Mouse (Mus musculus): ENCODE measurements at regions not wholly inside any gene's neighbourhood (a gene's known extent, or its start where the extent isn't known, plus 50 kb on each side); places are given as distances from the start of the nearest gene placed in this dataset.

GRCm38 (mm10) chr16:50733359-50733758 is 142.4 kb upstream of the Ccdc54 start:
- Histone ChIP-seq H3K27ac (ENCODE audit: low read depth, low read length) (no peak overlapping the region), H3K27me3 (ENCODE audit: control insufficient read depth, insufficient read depth, low read length) (0 out of 2 replicates have a peak, but pooled peaks cover 4% of the 10 kb centered on the region), H3K9ac (ENCODE audit: low read length) (no peak overlapping the region), H3K9me3 (ENCODE audit: control insufficient read depth, low read length) (no peaks in the 10 kb centered on the region), H3K4me1 (ENCODE audit: control insufficient read depth, insufficient read depth, low read length) (no peaks in the 10 kb centered on the region), H3K4me3 (ENCODE audit: low read depth, low read length) (no peak overlapping the region), H3K36me3 (ENCODE audit: control insufficient read depth, insufficient read depth, low read length) (no peaks in the 10 kb centered on the region), H3K4me2 (ENCODE audit: low read depth) (no peak overlapping the region)
- WGBS = 94% methylated on average over 3 of the region's 3 CpGs
- ATAC-seq (ENCODE audit: insufficient read depth, low FRiP score, low TSS enrichment) (no peak), DNase-seq (ENCODE audit: low spot score) (no peak)

- H3K4me3 ChIP-seq (ENCODE audit: low read depth, low read length) = peak overlapping the region; percentile 62
- peak; percentile 94 for ATAC-seq (ENCODE audit: insufficient read depth, low FRiP score, low TSS enrichment)
- no peaks in the 10 kb centered on the region for H3K4me1 ChIP-seq (ENCODE audit: control insufficient read depth, insufficient read depth, low read length)
- DNase-seq (ENCODE audit: low spot score) = peak; percentile 92
- H3K9ac ChIP-seq (ENCODE audit: low read length) = peak overlapping the region; percentile 29
- H3K4me2 ChIP-seq (ENCODE audit: low read depth) = peak overlapping the region; percentile 91
- H3K27me3 ChIP-seq (ENCODE audit: control insufficient read depth, insufficient read depth, low read length) = 0 out of 2 replicates have a peak, but pooled peaks cover 2% of the 10 kb centered on the region
- under 1% methylated on average over 58 of the region's 58 CpGs for WGBS
- H3K36me3 ChIP-seq (ENCODE audit: control insufficient read depth, insufficient read depth, low read length) = no peaks in the 10 kb centered on the region
- H3K27ac ChIP-seq (ENCODE audit: low read depth, low read length) = no peak overlapping the region
- H3K9me3 ChIP-seq (ENCODE audit: control insufficient read depth, low read length) = no peaks in the 10 kb centered on the region
Observed at GRCm38 (mm10) chr16:50732082-50733006, 141.4 kb upstream of the Ccdc54 start.

GRCm38 (mm10) chr16:50729341-50729740 is 138.4 kb upstream of the Ccdc54 start:
- Histone ChIP-seq H3K4me1 (ENCODE audit: control insufficient read depth, insufficient read depth, low read length) (no peaks in the 10 kb centered on the region), H3K27me3 (ENCODE audit: control insufficient read depth, insufficient read depth, low read length) (0 out of 2 replicates have a peak, but pooled peaks cover 2% of the 10 kb centered on the region), H3K36me3 (ENCODE audit: control insufficient read depth, insufficient read depth, low read length) (no peaks in the 10 kb centered on the region), H3K27ac (ENCODE audit: low read depth, low read length) (no peak overlapping the region), H3K9ac (ENCODE audit: low read length) (no peak overlapping the region), H3K9me3 (ENCODE audit: control insufficient read depth, low read length) (no peaks in the 10 kb centered on the region), H3K4me3 (ENCODE audit: low read depth, low read length) (no peak overlapping the region), H3K4me2 (ENCODE audit: low read depth) (no peak overlapping the region)
- WGBS = 77% methylated on average over 5 of the region's 5 CpGs
- ATAC-seq (ENCODE audit: insufficient read depth, low FRiP score, low TSS enrichment) = no peak
- no peak for DNase-seq (ENCODE audit: low spot score)

GRCm38 (mm10) chr16:50723144-50723543 is 132.2 kb upstream of the Ccdc54 start:
- H3K4me3 ChIP-seq (ENCODE audit: low read depth, low read length) = no peak overlapping the region
- H3K4me1 ChIP-seq (ENCODE audit: control insufficient read depth, insufficient read depth, low read length) = no peaks in the 10 kb centered on the region
- no peak overlapping the region for H3K27ac ChIP-seq (ENCODE audit: low read depth, low read length)
- 62% methylated on average over 6 of the region's 6 CpGs for WGBS
- H3K9me3 ChIP-seq (ENCODE audit: control insufficient read depth, low read length) = no peaks in the 10 kb centered on the region
- no peak overlapping the region for H3K9ac ChIP-seq (ENCODE audit: low read length)
- no peak for DNase-seq (ENCODE audit: low spot score)
- no peaks in the 10 kb centered on the region for H3K27me3 ChIP-seq (ENCODE audit: control insufficient read depth, insufficient read depth, low read length)
- no peaks in the 10 kb centered on the region for H3K36me3 ChIP-seq (ENCODE audit: control insufficient read depth, insufficient read depth, low read length)
- ATAC-seq (ENCODE audit: insufficient read depth, low FRiP score, low TSS enrichment) = no peak
- no peak overlapping the region for H3K4me2 ChIP-seq (ENCODE audit: low read depth)

DNA sequence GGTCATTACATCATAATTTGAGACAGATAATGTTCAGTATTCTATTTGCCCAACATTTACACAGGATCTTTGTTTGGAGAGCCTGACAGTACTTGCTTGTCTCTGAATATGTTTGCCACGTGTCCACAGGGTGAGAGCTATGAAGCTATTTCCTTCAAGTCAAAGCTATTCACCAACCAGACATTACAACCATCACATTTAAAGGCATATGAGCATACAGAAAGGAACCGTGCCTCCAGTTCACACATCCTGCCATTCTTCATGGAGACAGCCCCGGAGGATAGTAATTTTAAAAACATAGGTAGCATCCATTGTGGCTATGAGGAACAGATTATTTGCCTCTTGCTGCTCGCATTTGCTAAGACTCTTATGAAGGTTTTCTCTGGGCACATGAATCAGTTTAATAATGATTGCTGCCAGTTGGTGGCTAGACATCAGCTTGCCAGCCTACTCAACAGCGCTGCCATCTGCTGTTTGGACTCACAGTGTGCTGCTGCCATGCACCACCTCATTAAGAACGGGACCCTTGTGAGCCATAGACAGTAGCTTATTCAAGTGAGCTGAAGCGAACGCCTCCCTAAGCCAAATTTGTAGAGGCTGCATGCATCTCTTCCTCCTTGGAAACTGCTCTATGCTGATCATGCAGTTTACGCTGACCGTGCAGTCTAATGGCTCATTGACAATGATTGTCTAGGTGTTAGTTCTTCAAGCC is 126.5 kb upstream of the Ccdc54 start:
- no peak overlapping the region for H3K27ac ChIP-seq (ENCODE audit: low read depth, low read length)
- DNase-seq (ENCODE audit: low spot score) (peak; percentile 32), ATAC-seq (ENCODE audit: insufficient read depth, low FRiP score, low TSS enrichment) (peak; percentile 35; the same call in 1 of the 2 replicates)
- H3K4me3 ChIP-seq (ENCODE audit: low read depth, low read length) = no peak overlapping the region
- no peaks in the 10 kb centered on the region for H3K9me3 ChIP-seq (ENCODE audit: control insufficient read depth, low read length)
- 57% methylated on average over 10 of the region's 10 CpGs for WGBS
- no peaks in the 10 kb centered on the region for H3K4me1 ChIP-seq (ENCODE audit: control insufficient read depth, insufficient read depth, low read length)
- H3K36me3 ChIP-seq (ENCODE audit: control insufficient read depth, insufficient read depth, low read length) = no peaks in the 10 kb centered on the region
- H3K4me2 ChIP-seq (ENCODE audit: low read depth) = no peak overlapping the region
- H3K27me3 ChIP-seq (ENCODE audit: control insufficient read depth, insufficient read depth, low read length) = no peaks in the 10 kb centered on the region
- no peak overlapping the region for H3K9ac ChIP-seq (ENCODE audit: low read length)

DNA sequence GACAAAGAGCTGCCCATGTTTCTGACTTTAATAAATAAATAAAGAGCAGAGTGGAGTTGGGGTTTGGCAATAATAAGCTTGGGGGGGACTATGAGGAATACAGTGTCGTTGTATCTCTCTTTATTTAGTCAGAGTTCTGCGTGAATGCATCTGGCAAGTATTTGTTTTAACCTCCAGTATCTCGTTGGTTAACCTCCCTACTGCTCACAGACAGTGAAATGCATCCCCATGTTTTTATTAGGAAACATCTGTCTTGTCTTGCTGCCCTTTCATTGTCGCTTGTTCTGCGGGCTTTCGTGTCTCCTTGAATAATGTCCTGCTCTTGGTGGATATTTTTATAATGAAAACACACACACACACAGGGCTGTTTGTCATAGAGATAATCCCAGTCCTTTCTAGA is 118.8 kb upstream of the Ccdc54 start:
- no peak overlapping the region for H3K9ac ChIP-seq (ENCODE audit: low read length)
- ATAC-seq (ENCODE audit: insufficient read depth, low FRiP score, low TSS enrichment) (no peak), DNase-seq (ENCODE audit: low spot score) (no peak)
- H3K9me3 ChIP-seq (ENCODE audit: control insufficient read depth, low read length) = no peaks in the 10 kb centered on the region
- H3K4me3 ChIP-seq (ENCODE audit: low read depth, low read length) = no peak overlapping the region
- H3K4me2 ChIP-seq (ENCODE audit: low read depth) = no peak overlapping the region
- H3K4me1 ChIP-seq (ENCODE audit: control insufficient read depth, insufficient read depth, low read length) = no peaks in the 10 kb centered on the region
- no peaks in the 10 kb centered on the region for H3K36me3 ChIP-seq (ENCODE audit: control insufficient read depth, insufficient read depth, low read length)
- no peaks in the 10 kb centered on the region for H3K27me3 ChIP-seq (ENCODE audit: control insufficient read depth, insufficient read depth, low read length)
- H3K27ac ChIP-seq (ENCODE audit: low read depth, low read length) = no peak overlapping the region
- WGBS = 60% methylated on average over 6 of the region's 6 CpGs

DNA sequence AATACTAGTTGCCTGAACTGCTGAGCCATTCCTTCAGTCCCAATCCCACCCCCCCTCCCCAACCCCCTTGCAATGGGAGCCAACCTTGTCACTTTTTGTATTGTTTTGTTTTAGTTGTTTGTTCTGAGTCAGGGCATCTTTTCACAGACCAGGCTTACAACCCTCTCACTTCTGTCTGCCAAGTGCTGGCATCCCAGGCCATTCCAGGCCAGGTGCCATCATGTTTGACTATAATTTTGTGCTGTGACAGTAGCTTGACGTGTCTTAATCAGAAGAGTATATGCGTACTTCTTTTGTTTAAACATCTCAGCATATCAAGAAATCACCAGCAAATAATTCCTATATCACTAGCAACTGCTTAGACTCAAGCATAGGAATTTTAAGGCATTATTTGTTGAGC is 117.0 kb upstream of the Ccdc54 start:
- H3K4me2 ChIP-seq (ENCODE audit: low read depth) = no peak overlapping the region
- no peaks in the 10 kb centered on the region for H3K4me1 ChIP-seq (ENCODE audit: control insufficient read depth, insufficient read depth, low read length)
- no peaks in the 10 kb centered on the region for H3K36me3 ChIP-seq (ENCODE audit: control insufficient read depth, insufficient read depth, low read length)
- no peak for DNase-seq (ENCODE audit: low spot score)
- no peaks in the 10 kb centered on the region for H3K27me3 ChIP-seq (ENCODE audit: control insufficient read depth, insufficient read depth, low read length)
- 96% methylated on average over 2 of the region's 2 CpGs for WGBS
- no peak for ATAC-seq (ENCODE audit: insufficient read depth, low FRiP score, low TSS enrichment)
- no peak overlapping the region for H3K4me3 ChIP-seq (ENCODE audit: low read depth, low read length)
- H3K9me3 ChIP-seq (ENCODE audit: control insufficient read depth, low read length) = no peaks in the 10 kb centered on the region
- H3K27ac ChIP-seq (ENCODE audit: low read depth, low read length) = no peak overlapping the region
- no peak overlapping the region for H3K9ac ChIP-seq (ENCODE audit: low read length)

DNA sequence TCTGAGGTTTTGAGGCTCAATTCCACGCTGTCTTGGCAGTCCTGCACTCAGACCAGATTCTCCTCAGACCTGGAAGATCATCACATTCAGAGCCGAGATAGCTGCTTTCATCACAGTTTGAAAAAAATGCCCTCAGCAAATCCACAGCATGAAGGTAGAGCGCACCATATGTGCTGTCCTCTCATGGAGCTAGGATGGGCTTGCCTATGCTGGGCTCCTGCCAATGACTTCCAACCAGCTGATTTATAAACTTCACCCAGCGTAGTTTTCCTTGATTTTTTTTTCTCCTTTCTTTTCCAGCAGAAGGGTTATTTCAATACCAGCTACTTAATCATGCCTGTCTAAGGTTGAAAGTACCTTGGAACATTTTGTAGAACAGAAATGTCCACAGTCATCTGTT is 115.0 kb upstream of the Ccdc54 start:
- Histone ChIP-seq H3K36me3 (ENCODE audit: control insufficient read depth, insufficient read depth, low read length) (no peaks in the 10 kb centered on the region), H3K9ac (ENCODE audit: low read length) (no peak overlapping the region), H3K27ac (ENCODE audit: low read depth, low read length) (no peak overlapping the region), H3K4me1 (ENCODE audit: control insufficient read depth, insufficient read depth, low read length) (no peaks in the 10 kb centered on the region), H3K4me3 (ENCODE audit: low read depth, low read length) (no peak overlapping the region), H3K4me2 (ENCODE audit: low read depth) (no peak overlapping the region), H3K9me3 (ENCODE audit: control insufficient read depth, low read length) (no peaks in the 10 kb centered on the region), H3K27me3 (ENCODE audit: control insufficient read depth, insufficient read depth, low read length) (no peaks in the 10 kb centered on the region)
- WGBS = 81% methylated on average over 4 of the region's 4 CpGs
- DNase-seq (ENCODE audit: low spot score) = no peak
- ATAC-seq (ENCODE audit: insufficient read depth, low FRiP score, low TSS enrichment) = no peak

Data from neural tube, embryonic 11.5 days (tissue).